Mouse (Mus musculus): ENCODE measurements around the gene Prkcq.
"Not testable (repeated sequence)": the region's sequence is repeated elsewhere in the genome, so short reads cannot be mapped to it uniquely, and the experiment has no call there.

Prkcq gene

DNA sequence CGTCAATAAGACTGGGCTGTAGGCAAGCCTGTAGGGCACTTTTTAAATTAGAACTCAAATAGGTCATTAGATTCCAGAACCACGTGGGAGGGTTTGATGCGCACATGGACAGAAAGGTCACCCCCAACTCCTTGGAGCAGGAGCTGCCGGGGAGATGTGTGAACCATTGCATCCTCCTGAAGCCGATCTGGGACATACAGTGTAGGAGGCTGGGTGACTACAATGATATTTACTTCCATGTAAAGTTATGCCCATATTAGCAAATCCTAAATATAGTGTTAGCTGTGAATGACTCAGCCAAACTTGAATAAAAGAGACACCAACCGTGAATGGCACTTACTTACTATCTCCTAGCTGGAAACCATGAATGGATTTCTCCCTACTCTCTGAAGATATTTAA is 174.5 kb downstream of the Prkcq start:
- not testable (repeated sequence) for DNase-seq (ENCODE audit: low read depth in 2 of 2, low spot score in 2 of 2)

DNA sequence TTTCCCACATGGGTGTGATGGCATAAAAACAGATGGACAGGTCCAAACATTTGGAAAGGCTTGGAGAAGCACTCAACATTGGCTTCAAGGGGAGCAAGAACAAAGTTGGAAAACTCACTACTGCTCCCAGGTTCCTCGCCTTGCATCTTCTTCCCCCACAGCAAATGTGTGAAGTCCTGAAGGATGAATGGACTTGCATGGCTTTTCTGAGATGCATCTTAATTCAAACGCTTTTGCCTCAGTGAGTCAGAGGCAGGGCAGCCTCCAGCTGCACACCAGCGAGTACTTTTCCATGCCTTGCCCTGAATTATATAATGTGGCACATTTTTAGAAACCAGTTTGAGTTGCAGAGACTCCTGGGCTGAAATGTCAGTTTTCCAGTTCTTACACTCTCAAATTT is 175.9 kb downstream of the Prkcq start:
- no peak for DNase-seq (ENCODE audit: low read depth in 2 of 2, low spot score in 2 of 2)

Measured in CD8-positive naive resting alpha-beta T cell, adult 2 months (primary cell).